Mouse (Mus musculus): ENCODE measurements around the gene Zbtb17.

GRCm38 (mm10) chr4:141423288-141423687 is 21.2 kb upstream of the Zbtb17 start:
- TF ChIP-seq CTCF (IDR thresholded peaks at IDR 0.05; ENCODE audit: low read depth, low read length), result no peak
- TF ChIP-seq POLR2A (IDR thresholded peaks at IDR 0.05; ENCODE audit: borderline replicate concordance, low read depth, low read length), result no peak
